Mouse (Mus musculus) lung, postnatal 0 days (tissue): ENCODE data around the gene Slf2.

Experiments used
- CTCF ChIP-seq: IDR thresholded peaks from 2 replicates; pipeline ENCODE4 v1.5.1; 2016; ENCODE audit warnings: antibody characterized with exemption, mild to moderate bottlenecking
- EP300 ChIP-seq: IDR thresholded peaks from 2 replicates; pipeline ENCODE4 v1.6.1; 2016; ENCODE audit warnings: antibody characterized with exemption, mild to moderate bottlenecking, control low read depth

DNA sequence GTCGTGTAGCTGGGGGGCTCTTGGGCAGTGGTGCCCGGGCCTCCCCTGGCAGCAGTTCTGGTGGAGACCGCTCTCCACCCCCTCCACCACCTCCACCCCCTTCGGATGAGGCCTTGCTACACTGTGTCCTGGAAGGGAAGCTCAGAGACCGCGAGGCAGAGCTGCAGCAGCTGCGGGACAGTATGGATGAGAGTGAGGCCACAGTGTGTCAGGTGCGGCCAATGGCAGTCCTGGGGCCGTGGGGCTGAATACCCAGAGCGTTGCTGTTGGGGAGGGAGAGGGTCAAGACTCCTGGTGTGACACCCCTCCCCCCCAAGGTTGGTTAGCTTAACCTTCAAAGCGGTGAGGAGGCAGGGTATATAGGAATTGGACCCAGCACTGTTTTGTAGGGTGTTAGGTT, 93.0 kb downstream of the Slf2 start:
- TF ChIP-seq EP300 (no peak), CTCF (no peak)
